Mouse (Mus musculus) thymus, postnatal 10 days (tissue): ENCODE measurements at regions not wholly inside any gene's neighbourhood (a gene's known extent, or its start where the extent isn't known, plus 50 kb on each side); places are given as distances from the start of the nearest gene placed in this dataset.

Experiments used
- DNase-seq, 2 experiments: peaks; one replicate each; pipeline ENCODE4 v3.0.0; 2021; ENCODE audit warnings: low spot score in 2 of 2

- DNase-seq, result no peak
Observed at GRCm38 (mm10) chr13:57189246-57189645, 293.5 kb upstream of the Trpc7 start.

- no peak for DNase-seq
Observed at GRCm38 (mm10) chr13:57186168-57186567, 290.4 kb upstream of the Trpc7 start.

- no peak for DNase-seq
Observed at GRCm38 (mm10) chr13:57170180-57170579, 274.4 kb upstream of the Trpc7 start.

GRCm38 (mm10) chr13:57169621-57170020 lies 273.8 kb upstream of the Trpc7 start:
- DNase-seq, result no peak

- DNase-seq, result no peak
Observed at GRCm38 (mm10) chr13:57165367-57165766, 269.6 kb upstream of the Trpc7 start.

- no peak for DNase-seq
Observed at GRCm38 (mm10) chr13:57152787-57153186, 257.0 kb upstream of the Trpc7 start.

GRCm38 (mm10) chr13:57147623-57148022 lies 251.8 kb upstream of the Trpc7 start:
- no peak for DNase-seq

- no peak for DNase-seq
Observed at GRCm38 (mm10) chr13:57146708-57147107, 250.9 kb upstream of the Trpc7 start.

GRCm38 (mm10) chr13:57145782-57146181 lies 250.0 kb upstream of the Trpc7 start:
- no peak for DNase-seq

- no peak for DNase-seq
Observed at GRCm38 (mm10) chr13:57142851-57143250, 247.1 kb upstream of the Trpc7 start.

- no peak for DNase-seq
Observed at GRCm38 (mm10) chr13:57142441-57142840, 246.6 kb upstream of the Trpc7 start.

- no peak for DNase-seq
Observed at GRCm38 (mm10) chr13:57115936-57116335, 220.1 kb upstream of the Trpc7 start.

GRCm38 (mm10) chr13:57107956-57108355 lies 212.2 kb upstream of the Trpc7 start:
- no peak for DNase-seq

GRCm38 (mm10) chr13:57099601-57100000 lies 203.8 kb upstream of the Trpc7 start:
- DNase-seq, result no peak

- no peak for DNase-seq
Observed at GRCm38 (mm10) chr13:57091886-57092285, 196.1 kb upstream of the Trpc7 start.

- no peak for DNase-seq
Observed at GRCm38 (mm10) chr13:57089381-57090075, 193.7 kb upstream of the Trpc7 start.

- DNase-seq, result no peak
Observed at GRCm38 (mm10) chr13:57087966-57088365, 192.2 kb upstream of the Trpc7 start.

- no peak for DNase-seq
Observed at GRCm38 (mm10) chr13:57087398-57087797, 191.6 kb upstream of the Trpc7 start.

GRCm38 (mm10) chr13:57083751-57084150 lies 188.0 kb upstream of the Trpc7 start:
- no peak for DNase-seq

GRCm38 (mm10) chr13:57070479-57070878 lies 174.7 kb upstream of the Trpc7 start:
- DNase-seq, result no peak

GRCm38 (mm10) chr13:57061656-57062055 lies 165.9 kb upstream of the Trpc7 start:
- DNase-seq, result no peak

GRCm38 (mm10) chr13:57061074-57061473 lies 165.3 kb upstream of the Trpc7 start:
- no peak for DNase-seq

GRCm38 (mm10) chr13:57056786-57057185 lies 161.0 kb upstream of the Trpc7 start:
- no peak for DNase-seq
